In genomic region chr10:79682916-79683582, GRCm38 (mm10) we compare ENCODE assay signal across 8 mouse cellular contexts. TPM values are rescaled to one million over a fixed set of nuclear protein-coding genes. Genes with fewer than 3 reads are reported as not detected.
DNase-seq lines count a peak whose midpoint lies in the region; ATAC-seq and TF ChIP-seq lines count a peak whose summit lies in the region.

No protein-coding gene starts in this region.

- peak; percentile 60 for DNase-seq in urinary bladder, postnatal 25 days (ENCODE audit: low spot score)
- no peak for DNase-seq in urinary bladder, adult 2 months (ENCODE audit: low spot score)
- peak; percentile 82 for DNase-seq in cerebellum, adult 9-11 months
- peak; percentile 63 for DNase-seq in forelimb bud, embryonic 11.5 days (ENCODE audit: low read depth, low spot score)
- no peak for DNase-seq in hindbrain, embryonic 14.5 days (ENCODE audit: low spot score)
- DNase-seq in liver, adult 2 months (ENCODE audit: extremely low read depth, low read depth, low spot score): peak; percentile 69

- H3K36me3 ChIP-seq in hindbrain, embryonic 14.5 days (replicated peaks; ENCODE audit: control insufficient read depth, insufficient read depth): peaks cover 37% of the 10 kb centered on the region
- peaks cover 16% of the 10 kb centered on the region for H3K36me3 ChIP-seq in liver, adult 2 months (ENCODE audit: control insufficient read depth, insufficient read depth, low read length)
- peaks cover 26% of the 10 kb centered on the region for H3K36me3 ChIP-seq in myocyte (ENCODE audit: control insufficient read depth, insufficient read depth)

- no peaks in the 10 kb centered on the region for H3K9me3 ChIP-seq in hindbrain, embryonic 14.5 days (ENCODE audit: control insufficient read depth, low read length)

- ATAC-seq in hindbrain, embryonic 14.5 days (ENCODE audit: low FRiP score): no peak
- ATAC-seq in inflammation-experienced regulatory T-cells, adult 6 months: no peak

- 9% methylated on average over 10 of the region's 10 CpGs for WGBS in hindbrain, embryonic 14.5 days
- under 1% methylated on average over 10 of the region's 10 CpGs for WGBS in liver, adult 2 months

- peaks cover 23% of the 10 kb centered on the region; the same call in 1 of the 2 replicates for H3K79me2 ChIP-seq in liver, adult 2 months (ENCODE audit: control insufficient read depth, insufficient read depth, low read length)
- H3K79me2 ChIP-seq in myocyte (ENCODE audit: control insufficient read depth, insufficient read depth): peaks cover 42% of the 10 kb centered on the region

- H3K9ac ChIP-seq in hindbrain, embryonic 14.5 days: peak overlapping the region; percentile 86
- H3K9ac ChIP-seq in liver, adult 2 months (ENCODE audit: low read depth, low read length): peak overlapping the region; percentile 95

- peak overlapping the region; percentile 15 for H3ac ChIP-seq in myocyte (ENCODE audit: control insufficient read depth, insufficient read length)

- H3K27ac ChIP-seq in hindbrain, embryonic 14.5 days: peak overlapping the region; percentile 85; the same call in 1 of the 2 replicates
- peak overlapping the region; percentile 85 for H3K27ac ChIP-seq in liver, adult 2 months (replicated peaks; ENCODE audit: insufficient read depth, low read depth, low read length)

- peak overlapping the region; percentile 83 for H3K4me3 ChIP-seq in hindbrain, embryonic 14.5 days (replicated peaks; ENCODE audit: low read length)
- H3K4me3 ChIP-seq in liver, adult 2 months (ENCODE audit: insufficient read depth, low read depth, low read length): peak overlapping the region; percentile 100
- H3K4me3 ChIP-seq in myocyte: peak overlapping the region; percentile 98

- H3K4me2 ChIP-seq in hindbrain, embryonic 14.5 days (replicated peaks): peak overlapping the region; percentile 94
- peak overlapping the region; percentile 100 for H3K4me2 ChIP-seq in myocyte (ENCODE audit: low read depth)

- TF ChIP-seq CTCF in liver, adult 2 months (IDR thresholded peaks at IDR 0.05; ENCODE audit: low read depth, low read length): peak; percentile 49

- no peaks in the 10 kb centered on the region for H3K27me3 ChIP-seq in hindbrain, embryonic 14.5 days (ENCODE audit: control insufficient read depth, insufficient read depth, low read length)
- H3K27me3 ChIP-seq in liver, adult 2 months (ENCODE audit: control insufficient read depth, insufficient read depth, low read length): no peaks in the 10 kb centered on the region
- no peaks in the 10 kb centered on the region for H3K27me3 ChIP-seq in myocyte (ENCODE audit: control insufficient read depth, insufficient read depth, insufficient read length)

- H3K4me1 ChIP-seq in hindbrain, embryonic 14.5 days (replicated peaks; ENCODE audit: control insufficient read depth, insufficient read depth, low read length): peaks cover 18% of the 10 kb centered on the region
- H3K4me1 ChIP-seq in liver, adult 2 months (ENCODE audit: control insufficient read depth, insufficient read depth, low read length): peaks cover 22% of the 10 kb centered on the region

- TF ChIP-seq POLR2A in liver, adult 2 months (IDR thresholded peaks at IDR 0.05; ENCODE audit: extremely low read depth, insufficient read depth, low read length): no peak
- TF ChIP-seq POLR2A in myocyte (IDR thresholded peaks at IDR 0.05; ENCODE audit: insufficient read length, low read depth): peak; percentile 23

TF ChIP-seq in myocyte, 11 proteins besides CTCF, POLR2A, EP300 and RAD21:
- TF ChIP-seq MYOG (IDR thresholded peaks at IDR 0.05; ENCODE audit: control insufficient read depth in 1 of 3, insufficient read depth in 1 of 3, insufficient read length in 2 of 3, low read depth in 2 of 3) (peak in 2 of 3 experiments; percentile 68 to 74), TCF3 (IDR thresholded peaks at IDR 0.05; ENCODE audit: insufficient read length, low read depth) (no peak), POLR2AphosphoS2 (IDR thresholded peaks at IDR 0.05; ENCODE audit: insufficient read length, low read depth) (peak; percentile 27), TCF12 (IDR thresholded peaks at IDR 0.05; ENCODE audit: insufficient read depth, poor library complexity, severe bottlenecking) (peak; percentile 68), E2F4 (IDR thresholded peaks at IDR 0.05; ENCODE audit: insufficient read depth) (no peak), CEBPB (IDR thresholded peaks at IDR 0.05; ENCODE audit: insufficient read depth, poor library complexity, severe bottlenecking) (no peak), MAX (IDR thresholded peaks at IDR 0.05; ENCODE audit: low read depth) (no peak), REST (IDR thresholded peaks at IDR 0.05; ENCODE audit: insufficient read depth, insufficient read length) (no peak), MYOD1 (IDR thresholded peaks at IDR 0.05; ENCODE audit: control insufficient read depth in 1 of 3, insufficient read length in 2 of 3, low read depth in 2 of 3) (peak; percentile 59 to 77 (median 71))

RNA-seq across cellular contexts. Expression of gene Cdc34, which starts 1.1 kb away (rescaled TPM):
- polyA plus RNA-seq in urinary bladder, adult 2 months (2012; rRNA removed): 60.6 and 70.0 TPM in 2 replicates
- polyA plus RNA-seq in hindbrain, embryonic 14.5 days (2014; fragmentation: Nextera tagmentation; extraction: Ambion mirVana): 78.9 and 81.8 TPM in 2 replicates
- 82.1 and 91.1 TPM in 2 replicates for total RNA-seq in liver, adult 2 months (2014; rRNA removed)
- polyA plus RNA-seq in liver, adult 2 months (2012; rRNA removed): 215 and 222 TPM in 2 replicates
- 299 TPM for polyA plus RNA-seq in myocyte (2012; fragmentation: generic; extraction: Trizol)
- polyA plus RNA-seq in inflammation-experienced regulatory T-cells, adult 6 months (2017; shearing (Covaris generic)): 10 to 100 TPM; 13.9 to 26.7 (median 20.5) TPM

RNA-seq across cellular contexts. Expression of gene Gzmm, which starts 5.8 kb away (rescaled TPM):
- 1.1 and 1.4 TPM in 2 replicates for polyA plus RNA-seq in urinary bladder, adult 2 months (2012; rRNA removed)
- 1.5 and 1.8 TPM in 2 replicates for polyA plus RNA-seq in hindbrain, embryonic 14.5 days (2014; fragmentation: Nextera tagmentation; extraction: Ambion mirVana)
- 0.09 and 0.34 TPM in 2 replicates for total RNA-seq in liver, adult 2 months (2014; rRNA removed)
- polyA plus RNA-seq in liver, adult 2 months (2012; rRNA removed): 0.09 and 0.37 TPM in 2 replicates
- polyA plus RNA-seq in myocyte (2012; fragmentation: generic; extraction: Trizol): 0.71 TPM
- 1 to 10 TPM in 1 of 3 experiments, under 1 TPM in 2; 0.62 to 3.2 (median 0.94) TPM for polyA plus RNA-seq in inflammation-experienced regulatory T-cells, adult 6 months (2017; shearing (Covaris generic))

RNA-seq across cellular contexts. Expression of gene Tpgs1, which starts 13.9 kb away (rescaled TPM):
- polyA plus RNA-seq in urinary bladder, adult 2 months (2012; rRNA removed): 29.1 and 33.7 TPM in 2 replicates
- polyA plus RNA-seq in hindbrain, embryonic 14.5 days (2014; fragmentation: Nextera tagmentation; extraction: Ambion mirVana): 107 and 108 TPM in 2 replicates
- 18.2 and 24.4 TPM in 2 replicates for total RNA-seq in liver, adult 2 months (2014; rRNA removed)
- 48.5 and 58.9 TPM in 2 replicates for polyA plus RNA-seq in liver, adult 2 months (2012; rRNA removed)
- 80.2 TPM for polyA plus RNA-seq in myocyte (2012; fragmentation: generic; extraction: Trizol)
- 10 to 100 TPM; 15.9 to 25.7 (median 17.5) TPM for polyA plus RNA-seq in inflammation-experienced regulatory T-cells, adult 6 months (2017; shearing (Covaris generic))

RNA-seq across cellular contexts. Expression of gene Madcam1, which starts 18.7 kb away (rescaled TPM):
- polyA plus RNA-seq in urinary bladder, adult 2 months (2012; rRNA removed): not detected in 2 replicates
- 0.68 and 1.2 TPM in 2 replicates for polyA plus RNA-seq in hindbrain, embryonic 14.5 days (2014; fragmentation: Nextera tagmentation; extraction: Ambion mirVana)
- total RNA-seq in liver, adult 2 months (2014; rRNA removed): 0.60 TPM in 1 of 2 replicates, not detected in the other
- polyA plus RNA-seq in liver, adult 2 months (2012; rRNA removed): not detected in 2 replicates
- not detected for polyA plus RNA-seq in myocyte (2012; fragmentation: generic; extraction: Trizol)
- polyA plus RNA-seq in inflammation-experienced regulatory T-cells, adult 6 months (2017; shearing (Covaris generic)): not detected

RNA-seq across cellular contexts. Expression of gene Bsg, which starts 21.2 kb away (rescaled TPM):
- polyA plus RNA-seq in urinary bladder, adult 2 months (2012; rRNA removed): 614 and 631 TPM in 2 replicates
- polyA plus RNA-seq in hindbrain, embryonic 14.5 days (2014; fragmentation: Nextera tagmentation; extraction: Ambion mirVana): 930 and 976 TPM in 2 replicates
- 652 and 839 TPM in 2 replicates for total RNA-seq in liver, adult 2 months (2014; rRNA removed)
- polyA plus RNA-seq in liver, adult 2 months (2012; rRNA removed): 523 and 643 TPM in 2 replicates
- polyA plus RNA-seq in myocyte (2012; fragmentation: generic; extraction: Trizol): 1,268 TPM
- 100 to 1,000 TPM; 116 to 152 (median 121) TPM for polyA plus RNA-seq in inflammation-experienced regulatory T-cells, adult 6 months (2017; shearing (Covaris generic))

Comparison
In these comparisons a context has a peak if more than half of its experiments do, and no peak if none do; other contexts are left out.
1. DNase-seq: peak in urinary bladder, postnatal 25 days (single experiment), cerebellum, adult 9-11 months (single experiment), forelimb bud, embryonic 11.5 days (single experiment) and liver, adult 2 months (single experiment); none in urinary bladder, adult 2 months (single experiment) and hindbrain, embryonic 14.5 days (single experiment).
2. Peak in every context shown above with its lines, with median percentiles within 50 percentile points of each other: H3K4me3 ChIP-seq.